Mouse (Mus musculus): ENCODE measurements around the gene Trp53tg5.

The Trp53tg5 gene

DNA sequence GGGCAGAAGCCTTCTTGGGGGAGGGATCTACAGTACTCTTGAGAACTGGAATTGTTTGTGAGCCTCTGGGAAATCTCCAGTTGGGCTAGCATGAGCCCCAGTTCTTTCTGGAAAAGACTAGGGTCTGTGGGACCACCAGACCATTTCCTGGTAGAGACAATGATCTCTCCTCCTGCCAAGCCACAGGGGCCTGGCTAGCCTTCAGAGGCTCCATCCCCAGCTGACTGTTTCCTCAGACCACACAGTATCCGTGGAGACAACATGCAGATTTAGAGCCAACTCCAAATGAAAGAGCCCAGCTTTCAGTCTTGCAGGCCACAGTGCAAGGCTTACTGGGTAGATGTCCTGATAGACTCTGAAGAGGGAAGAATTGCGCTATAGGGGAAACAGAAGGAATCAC lies 20.6 kb upstream of the Trp53tg5 start:
- DNase-seq: no peak

- DNase-seq: peak; percentile 90 to 93
Measured at GRCm38 (mm10) chr2:164487812-164488211, 14.3 kb upstream of the Trp53tg5 start.

DNA sequence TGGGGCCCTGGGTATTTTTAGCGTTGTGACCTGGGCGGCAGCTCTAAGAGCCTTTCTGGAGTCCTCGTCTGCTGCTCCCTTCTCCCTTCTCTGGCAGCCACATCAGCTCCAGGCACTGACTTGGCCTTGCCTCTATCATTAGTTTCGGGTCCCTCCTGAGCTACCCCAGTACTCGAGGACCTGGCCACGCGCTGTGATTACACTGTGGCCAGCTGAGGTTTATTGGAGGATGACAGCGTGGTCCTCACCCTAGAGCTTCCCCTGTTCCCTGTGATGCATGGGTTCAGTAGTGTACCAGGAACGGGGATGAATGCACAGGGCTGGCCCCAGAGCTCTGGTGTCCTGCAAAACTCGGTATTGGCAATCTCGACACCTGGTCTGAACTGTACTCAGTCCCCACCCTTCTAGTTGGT lies 13.6 kb upstream of the Trp53tg5 start:
- no peak for DNase-seq

DNA sequence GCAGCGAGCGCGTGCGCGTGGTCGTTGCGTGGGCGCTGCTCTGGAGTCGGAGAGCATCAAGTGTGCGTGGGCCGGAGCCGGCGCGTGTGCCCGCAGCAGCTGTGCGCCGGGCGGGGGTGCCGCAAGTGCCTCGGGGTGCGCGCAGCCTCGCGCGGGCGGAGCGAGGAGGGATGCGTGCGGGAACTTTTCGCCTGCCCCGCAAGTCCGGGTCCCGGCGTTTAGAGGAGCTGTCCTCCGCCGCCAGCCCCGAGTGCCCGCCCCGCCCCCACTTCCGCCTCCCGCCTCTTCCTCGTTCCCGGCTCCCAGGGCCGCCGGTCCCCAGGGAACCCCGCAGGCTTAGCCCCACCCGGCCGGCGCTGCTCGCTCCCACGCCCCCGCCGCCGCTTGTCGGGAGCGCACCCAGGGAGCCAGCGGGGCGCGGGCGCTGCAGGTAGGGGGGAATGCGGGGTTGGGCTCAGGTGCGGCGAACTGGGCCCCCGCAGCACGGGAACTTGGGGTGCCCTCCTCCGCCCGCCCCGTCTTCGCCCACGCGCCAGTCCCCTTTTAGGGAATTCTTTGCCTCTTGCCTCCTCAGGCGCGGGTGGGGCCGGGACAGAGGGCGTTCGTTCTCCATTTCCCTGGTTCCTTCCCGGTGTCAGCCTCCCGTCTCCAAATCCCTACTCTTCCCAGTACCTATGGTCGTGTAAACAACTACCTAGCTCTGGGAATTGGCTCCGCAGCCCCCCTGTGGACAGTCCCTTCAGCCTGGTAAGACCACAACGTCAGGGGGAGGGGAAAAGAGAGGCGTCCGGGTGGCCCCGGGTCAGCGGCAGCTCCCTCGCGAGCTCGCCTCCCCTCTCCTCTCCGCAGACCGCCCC lies 13.0 kb upstream of the Trp53tg5 start:
- peak; percentile 84 for DNase-seq

DNA sequence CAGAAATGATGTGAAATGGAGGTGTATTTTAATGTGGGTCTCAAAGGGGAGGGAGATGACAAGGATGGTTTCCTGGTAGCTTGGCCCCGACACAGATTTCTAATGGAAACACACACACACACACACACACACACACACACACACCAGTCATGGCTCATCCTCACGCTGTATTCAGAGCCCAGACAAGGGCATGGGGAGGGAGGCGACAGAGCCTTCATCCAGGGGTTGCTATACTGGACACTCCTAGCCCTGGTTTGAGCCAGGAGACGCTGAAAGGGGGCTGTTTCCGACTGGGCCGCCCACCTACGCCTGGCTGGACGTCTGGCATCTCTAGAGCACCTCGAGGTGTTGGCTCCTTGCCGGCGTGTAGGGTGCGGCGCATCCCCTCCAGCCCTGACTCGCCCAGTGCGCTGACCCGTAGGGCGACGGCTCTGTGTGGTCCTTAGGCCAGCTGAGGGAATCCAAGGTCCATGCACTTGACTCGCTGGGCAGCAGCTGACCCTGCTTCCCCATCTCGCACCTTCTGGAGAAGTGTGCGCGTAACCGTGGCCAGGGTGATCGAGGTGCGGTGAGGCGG lies 12.2 kb upstream of the Trp53tg5 start, which contains the start of gene Dbndd2:
Gene Dbndd2 (plus strand): TSS at position 426 of the 577 bp plus-strand sequence.
- no peak for DNase-seq

GRCm38 (mm10) chr2:164470254-164470653 lies 3.3 kb downstream of the Trp53tg5 start:
- DNase-seq: peak; percentile 72 to 79

DNA sequence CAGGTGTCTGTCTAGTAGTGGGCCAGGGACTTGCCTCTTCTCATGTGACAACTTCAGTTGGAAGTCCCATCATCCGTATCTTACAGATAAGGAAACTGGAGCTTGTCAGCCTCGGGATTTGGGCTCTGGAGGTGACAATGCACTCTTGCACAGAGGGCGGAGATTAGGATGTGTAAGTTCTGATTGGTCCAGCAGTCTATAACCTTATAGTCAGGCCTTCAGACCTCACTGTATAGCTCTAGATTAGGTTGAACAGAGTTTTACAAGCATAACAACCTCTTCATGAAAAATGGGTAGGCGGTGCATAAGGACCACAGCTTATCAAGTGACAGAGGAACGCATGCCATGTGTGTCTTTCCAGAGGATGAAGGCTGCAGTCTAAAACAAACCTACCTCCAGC lies 6.7 kb downstream of the Trp53tg5 start:
- DNase-seq: no peak

- DNase-seq: no peak
Measured at GRCm38 (mm10) chr2:164465161-164465560, 8.4 kb downstream of the Trp53tg5 start.

DNA sequence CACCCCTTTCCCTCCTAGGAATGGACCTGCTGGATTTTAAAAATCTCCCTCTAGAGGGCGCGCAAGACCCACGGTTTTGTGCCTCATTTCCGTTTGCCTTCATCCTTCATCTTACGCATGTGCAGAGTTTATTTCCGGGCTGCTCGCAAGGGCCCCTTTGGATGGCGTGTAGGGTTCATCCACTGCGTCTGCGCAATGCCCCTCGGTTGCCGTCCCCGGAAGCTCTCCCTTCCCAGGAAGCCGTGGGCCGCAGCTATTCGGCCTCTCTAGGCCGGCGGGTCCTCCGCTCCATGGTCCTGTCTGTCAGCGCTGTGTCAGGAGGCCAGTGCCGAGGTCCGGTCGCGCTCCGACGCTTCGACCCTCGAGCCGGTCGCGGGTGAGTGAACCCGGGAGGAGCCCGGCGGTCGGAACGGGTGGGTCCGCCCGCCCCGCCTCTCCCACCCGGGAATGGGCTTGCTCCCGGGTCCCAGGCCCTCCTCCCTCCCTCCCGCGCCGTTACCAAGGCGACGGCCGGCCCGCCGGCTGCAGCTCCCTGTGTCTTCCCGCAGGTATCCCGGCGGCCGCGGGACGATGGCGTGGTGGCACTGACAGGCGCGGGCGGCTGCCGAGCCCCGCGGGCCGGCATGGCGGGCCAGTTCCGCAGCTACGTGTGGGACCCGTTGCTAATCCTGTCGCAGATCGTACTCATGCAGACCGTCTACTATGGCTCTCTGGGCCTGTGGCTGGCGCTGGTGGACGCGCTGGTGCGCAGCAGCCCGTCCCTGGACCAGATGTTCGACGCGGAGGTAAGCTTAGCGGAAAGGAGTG lies 12.6 kb downstream of the Trp53tg5 start, which contains the start of gene Gm20458:
Gene Gm20458 (plus strand): TSS at position 223 of the 807 bp plus-strand sequence.
- DNase-seq: peak; percentile 97

DNA sequence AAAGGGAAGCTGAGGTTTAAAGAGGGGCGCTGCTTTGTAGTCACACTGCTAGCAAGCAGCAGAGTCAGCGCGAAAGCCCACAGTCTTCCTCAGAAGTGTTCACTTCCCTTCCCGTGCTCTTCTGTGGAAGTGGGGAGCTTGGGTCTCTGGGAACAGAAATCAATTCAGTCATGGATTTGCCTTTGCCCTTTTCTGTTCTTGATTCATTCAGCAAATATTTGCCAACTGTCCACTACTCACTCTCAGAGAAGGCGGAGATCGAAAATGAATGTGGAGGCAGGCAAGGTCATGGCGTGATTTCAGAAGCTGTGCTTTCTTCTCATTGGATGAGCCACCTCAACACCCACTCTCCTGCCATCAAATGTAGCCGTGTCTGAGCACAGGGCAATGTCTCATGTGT lies 15.0 kb downstream of the Trp53tg5 start:
- DNase-seq: no peak

DNA sequence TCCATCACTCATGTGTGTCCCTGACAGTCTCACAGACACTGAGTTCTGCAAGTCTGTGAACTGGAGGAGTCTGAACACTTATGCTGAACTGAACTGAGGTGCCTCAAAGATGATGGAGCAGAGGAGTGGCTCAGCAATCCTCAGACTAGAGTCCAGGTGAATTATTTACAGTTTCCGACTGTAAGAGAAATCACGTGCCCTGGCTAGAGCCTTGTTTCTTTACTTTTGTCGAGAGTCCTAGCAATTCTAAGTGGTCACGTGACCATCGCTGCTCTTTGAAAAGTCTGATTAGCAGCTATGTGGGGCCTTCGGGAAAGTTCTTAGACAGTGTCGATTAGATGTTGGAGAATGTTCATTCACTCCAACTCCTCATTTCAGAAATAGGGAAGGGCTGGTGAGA lies 15.6 kb downstream of the Trp53tg5 start:
- no peak for DNase-seq

GRCm38 (mm10) chr2:164456864-164457300 lies 16.6 kb downstream of the Trp53tg5 start, which contains the start of gene Sys1:
Gene Sys1 (plus strand): TSS chr2:164456964.
- no peak for DNase-seq

DNA sequence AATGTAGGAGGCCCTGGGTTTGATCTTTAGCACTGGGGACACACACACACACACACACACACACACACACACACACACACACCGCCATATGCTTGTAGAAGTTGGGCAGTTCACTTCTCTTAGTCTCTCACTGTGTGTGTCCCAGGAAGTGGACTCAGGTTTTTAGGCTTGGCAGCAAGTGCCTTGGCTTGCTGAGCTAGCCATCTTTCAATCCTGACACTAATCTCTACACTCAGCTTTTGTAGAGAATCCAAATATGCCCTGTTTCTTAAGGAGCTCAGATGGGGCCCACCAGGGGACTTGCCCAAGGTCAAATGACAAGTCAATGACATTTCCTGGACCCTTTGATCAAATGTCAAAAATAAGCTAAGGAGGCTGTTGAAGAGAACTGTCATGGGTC lies 17.1 kb downstream of the Trp53tg5 start:
- no peak for DNase-seq

DNA sequence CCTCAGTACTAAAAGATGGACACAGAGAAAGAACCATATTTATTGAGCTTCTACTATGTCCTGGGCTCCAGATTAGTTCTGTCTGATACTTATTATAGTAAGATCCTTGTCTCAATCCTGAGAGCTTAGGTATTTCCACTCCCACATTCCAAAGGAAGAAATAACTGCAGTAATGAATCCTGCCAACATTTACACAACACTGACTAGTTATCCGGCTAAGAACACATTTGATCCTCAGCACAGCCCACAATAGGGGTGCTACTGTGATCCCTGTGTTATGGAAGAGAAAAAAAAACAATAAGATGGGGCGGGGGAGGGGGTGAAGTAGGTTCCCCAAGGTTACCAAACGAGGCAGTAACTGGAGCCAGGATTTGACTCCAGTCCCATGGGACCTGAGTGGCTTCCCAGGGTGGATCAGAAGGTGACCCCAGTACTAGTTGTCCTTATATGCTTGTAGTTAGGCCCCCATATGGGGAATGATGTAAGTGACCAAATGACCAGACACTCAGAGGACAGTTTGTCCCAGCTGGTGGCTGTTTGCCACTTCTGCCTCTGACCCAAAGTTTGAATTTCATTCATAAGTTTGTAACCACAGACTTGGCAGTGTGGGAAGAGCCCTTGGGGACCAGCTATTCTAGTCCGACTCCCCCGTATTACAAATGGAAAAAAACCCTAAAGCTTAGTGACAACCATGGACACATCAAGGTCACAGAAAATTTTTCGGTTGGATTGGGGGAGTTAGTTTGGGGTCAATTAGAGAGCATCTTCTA lies 17.9 kb downstream of the Trp53tg5 start:
- no peak for DNase-seq

DNA sequence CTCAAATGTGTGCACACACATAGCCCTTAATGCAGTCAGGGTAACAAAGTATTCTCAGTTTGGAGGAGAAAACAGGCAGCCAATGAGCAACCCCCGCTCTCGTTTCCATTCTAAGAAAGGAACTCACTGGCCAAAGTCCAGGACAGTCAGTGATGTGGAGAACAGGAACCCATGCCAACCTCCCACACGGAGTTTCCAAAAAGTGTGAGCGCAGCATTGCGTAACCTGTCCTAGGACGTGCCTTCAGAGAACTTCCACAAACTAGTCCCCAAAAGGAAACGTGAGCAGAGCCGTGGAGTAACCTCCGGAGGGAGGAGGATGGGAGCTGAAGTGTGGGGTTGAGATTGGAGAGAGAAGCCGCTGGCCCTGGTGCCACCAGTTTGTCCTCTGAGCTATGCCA lies 18.7 kb downstream of the Trp53tg5 start:
- DNase-seq: no peak

DNA sequence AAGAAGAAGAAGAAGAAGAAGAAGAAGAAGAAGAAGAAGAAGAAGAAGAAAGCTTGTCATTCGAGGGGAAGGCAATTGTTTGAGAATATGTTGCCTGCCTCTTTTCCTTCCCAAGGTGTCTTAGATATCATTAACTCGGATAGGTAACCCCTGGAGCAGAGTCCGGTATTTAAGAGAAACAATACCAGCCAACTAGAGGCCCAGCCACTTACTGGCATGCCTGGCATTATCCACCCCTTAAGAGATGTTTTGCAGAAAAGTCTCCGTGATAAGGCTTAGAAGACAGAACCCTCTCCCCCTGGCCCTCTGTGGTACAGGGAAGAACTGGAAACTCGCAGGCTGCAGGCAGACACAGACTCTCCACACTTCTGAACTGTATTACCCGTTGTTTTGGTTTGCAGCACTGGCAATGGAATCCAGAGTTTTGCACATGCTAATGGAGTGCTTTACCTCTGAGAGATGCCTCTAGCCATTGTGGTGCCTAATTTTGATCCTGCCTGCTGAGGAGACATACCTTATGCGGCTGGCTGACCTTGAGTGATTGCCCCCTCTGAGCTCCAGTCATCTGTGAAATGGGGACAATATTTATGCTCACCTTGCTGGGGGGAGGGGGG lies 19.5 kb downstream of the Trp53tg5 start:
- DNase-seq: no peak

DNA sequence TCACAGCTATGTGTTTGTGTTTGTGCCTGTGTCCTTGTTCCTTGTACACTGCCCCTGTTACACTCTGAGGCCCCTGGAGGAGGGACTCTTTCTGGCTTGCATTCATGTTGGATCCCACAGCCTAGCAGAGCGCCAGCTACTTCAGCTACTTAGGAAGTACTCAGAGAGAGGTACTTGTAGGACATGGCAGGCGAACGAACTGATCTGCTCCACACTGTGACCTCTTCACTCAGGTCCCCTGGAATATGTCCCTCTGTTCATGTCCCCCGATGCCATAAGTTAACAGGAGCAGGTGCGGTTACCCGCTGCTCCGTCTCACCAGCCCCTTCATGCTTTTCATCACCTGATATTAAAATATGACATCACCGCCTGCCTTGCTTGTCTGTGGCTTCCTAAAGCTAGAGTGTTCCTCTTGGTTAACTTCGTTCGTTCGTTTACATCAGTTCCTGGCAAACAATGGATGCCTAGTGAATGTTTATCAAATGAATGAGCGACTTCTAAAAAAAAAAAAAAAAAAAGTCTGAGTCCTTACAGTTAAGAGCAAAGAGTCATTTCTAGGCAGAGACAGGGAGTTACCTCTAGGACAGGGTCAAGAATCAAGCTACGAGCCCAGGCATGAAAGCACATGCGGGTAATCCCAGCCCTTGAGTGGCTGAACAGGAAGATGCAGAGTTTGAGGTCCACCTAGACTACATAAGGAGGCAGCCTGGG lies 20.3 kb downstream of the Trp53tg5 start:
- DNase-seq: no peak

- no peak for DNase-seq
Measured at GRCm38 (mm10) chr2:164452000-164452676, 21.4 kb downstream of the Trp53tg5 start.

DNA sequence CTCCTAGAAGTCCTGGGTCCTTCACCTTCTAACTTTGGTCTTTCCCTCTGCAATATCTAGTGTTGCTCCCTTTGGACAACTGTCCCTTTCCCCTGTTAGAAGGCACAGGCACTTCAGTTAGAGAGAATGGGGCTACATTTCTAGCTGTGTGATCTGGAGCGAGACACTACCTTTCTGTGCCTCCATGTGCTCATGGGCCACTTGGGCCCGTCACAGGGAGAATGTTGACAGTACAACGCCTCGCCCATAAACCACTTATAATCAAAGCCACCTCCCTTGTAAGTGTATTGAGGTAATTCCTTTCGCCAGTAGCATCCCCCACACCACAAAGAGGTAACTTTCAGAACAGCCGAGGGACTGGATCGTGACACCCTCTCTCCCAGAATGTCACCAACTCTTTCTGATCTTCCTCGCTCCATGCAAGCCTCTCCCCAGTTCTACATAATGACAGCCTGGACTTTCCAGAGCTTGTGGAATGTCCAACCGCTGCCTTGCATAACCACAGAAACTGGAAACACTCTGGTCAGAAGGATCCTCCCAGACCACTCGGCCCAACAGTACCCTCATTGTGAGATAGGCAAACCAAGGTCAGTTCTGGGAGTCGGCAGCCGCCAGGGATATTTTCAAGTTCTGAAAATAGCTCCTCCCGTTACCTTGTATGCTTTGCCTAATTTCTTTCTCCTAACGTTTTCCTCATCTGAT lies 24.0 kb downstream of the Trp53tg5 start:
- DNase-seq: no peak

- no peak for DNase-seq
Measured at GRCm38 (mm10) chr2:164448921-164449320, 24.6 kb downstream of the Trp53tg5 start.
